Mouse (Mus musculus): ENCODE measurements around the gene Veph1. TPM values are rescaled to one million over a fixed set of nuclear protein-coding genes. Genes with fewer than 3 reads are reported as not detected.

Veph1 gene
- polyA plus RNA-seq (2016; fragmentation: Nextera tagmentation; extraction: Ambion mirVana): 20.1 and 21.8 TPM in 2 replicates

DNA sequence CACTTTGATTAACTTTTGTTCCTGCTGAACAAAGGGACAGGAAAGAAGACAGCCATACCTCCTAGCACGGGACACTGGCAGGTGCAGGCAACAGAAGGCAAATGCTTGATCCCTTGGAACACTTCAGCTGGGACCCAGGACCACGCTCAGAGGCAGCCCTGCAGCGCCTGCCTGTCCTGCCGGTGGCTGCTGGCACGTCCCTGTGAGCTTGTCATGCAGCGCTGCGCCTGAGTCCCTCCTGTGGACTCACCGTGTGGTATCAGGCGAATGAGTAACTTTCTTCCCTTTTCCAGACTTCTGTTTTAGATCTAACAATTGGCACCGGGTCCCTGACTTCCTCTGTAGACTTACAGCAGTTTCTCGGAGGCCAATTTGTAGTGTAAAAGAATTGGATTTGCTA lies at the start of gene Veph1:
Gene Veph1 (minus strand): TSS at position 293 of the 400 bp plus-strand sequence.
- Histone ChIP-seq H3K4me2 (replicated peaks) (peak within 1 kb of the TSS; percentile 20; the same call in 1 of the 2 replicates), H3K4me3 (no peak within 1 kb of the TSS), H3K36me3 (no peaks in the 10 kb centered on the region), H3K4me1 (peaks cover 17% of the 10 kb centered on the region), H3K9ac (no peak within 1 kb of the TSS), H3K9me3 (replicated peaks) (no peaks in the 10 kb centered on the region), H3K27ac (peak within 1 kb of the TSS; percentile 56), H3K27me3 (no peaks in the 10 kb centered on the region)
- WGBS: 15% methylated on average over 11 of the region's 11 CpGs
- peak; percentile 66 for ATAC-seq (ENCODE audit: low FRiP score)

- Histone ChIP-seq H3K4me3 (no peak overlapping the region), H3K9ac (no peak overlapping the region), H3K4me1 (no peaks in the 10 kb centered on the region), H3K27ac (no peak overlapping the region), H3K36me3 (no peaks in the 10 kb centered on the region), H3K9me3 (replicated peaks) (no peaks in the 10 kb centered on the region), H3K4me2 (replicated peaks) (no peak overlapping the region), H3K27me3 (no peaks in the 10 kb centered on the region)
- 76% methylated on average over 2 of the region's 2 CpGs for WGBS
- no peak for ATAC-seq (ENCODE audit: low FRiP score)
These were observed 44.1 kb upstream of the Veph1 start for GRCm38 (mm10) chr3:66340742-66341141.

DNA sequence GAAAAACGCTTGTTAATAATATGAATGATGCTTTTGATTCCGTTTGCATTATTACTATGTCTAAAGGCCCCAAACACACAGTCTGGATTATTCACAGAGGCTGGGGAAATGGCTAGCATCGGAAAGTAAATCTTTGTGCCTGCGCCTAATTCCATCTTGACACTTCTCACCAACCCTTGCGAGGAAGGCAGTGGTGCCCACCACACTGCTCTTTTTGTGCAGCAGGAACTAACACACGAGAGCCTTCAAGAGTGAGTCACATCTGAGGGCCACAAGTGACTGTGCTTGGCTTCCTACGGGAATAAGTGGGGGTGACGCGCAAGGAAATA lies 35.7 kb upstream of the Veph1 start:
- no peak overlapping the region for H3K4me3 ChIP-seq
- no peak overlapping the region for H3K4me2 ChIP-seq (replicated peaks)
- no peak overlapping the region for H3K27ac ChIP-seq
- 89% methylated on average over 9 of the region's 9 CpGs for WGBS
- H3K36me3 ChIP-seq: no peaks in the 10 kb centered on the region
- 0 out of 2 replicates have a peak, but pooled peaks cover 2% of the 10 kb centered on the region for H3K4me1 ChIP-seq
- H3K27me3 ChIP-seq: no peaks in the 10 kb centered on the region
- H3K9me3 ChIP-seq (replicated peaks): no peaks in the 10 kb centered on the region
- no peak overlapping the region for H3K9ac ChIP-seq
- no peak for ATAC-seq (ENCODE audit: low FRiP score)

GRCm38 (mm10) chr3:66331592-66332400 lies 35.2 kb upstream of the Veph1 start:
- H3K4me1 ChIP-seq: 0 out of 2 replicates have a peak, but pooled peaks cover 3% of the 10 kb centered on the region
- H3K4me2 ChIP-seq (replicated peaks): no peak overlapping the region
- H3K9ac ChIP-seq: no peak overlapping the region
- no peaks in the 10 kb centered on the region for H3K36me3 ChIP-seq
- ATAC-seq (ENCODE audit: low FRiP score): peak; percentile 78; the same call in 1 of the 2 replicates
- 54% methylated on average over 12 of the region's 12 CpGs for WGBS
- H3K27me3 ChIP-seq: no peaks in the 10 kb centered on the region
- H3K9me3 ChIP-seq (replicated peaks): no peaks in the 10 kb centered on the region
- no peak overlapping the region for H3K27ac ChIP-seq
- H3K4me3 ChIP-seq: no peak overlapping the region

- H3K27ac ChIP-seq: no peak overlapping the region
- no peak overlapping the region for H3K4me3 ChIP-seq
- no peak overlapping the region for H3K4me2 ChIP-seq (replicated peaks)
- 84% methylated on average over 15 of the region's 15 CpGs for WGBS
- H3K4me1 ChIP-seq: peaks cover 5% of the 10 kb centered on the region; the same call in 1 of the 2 replicates
- H3K9ac ChIP-seq: no peak overlapping the region
- no peaks in the 10 kb centered on the region for H3K36me3 ChIP-seq
- no peaks in the 10 kb centered on the region for H3K27me3 ChIP-seq
- no peaks in the 10 kb centered on the region for H3K9me3 ChIP-seq (replicated peaks)
- ATAC-seq (ENCODE audit: low FRiP score): 0 out of 2 replicates have a peak, but pooled peaks have one; percentile 7
These were observed 34.4 kb upstream of the Veph1 start for GRCm38 (mm10) chr3:66330896-66331579.

DNA sequence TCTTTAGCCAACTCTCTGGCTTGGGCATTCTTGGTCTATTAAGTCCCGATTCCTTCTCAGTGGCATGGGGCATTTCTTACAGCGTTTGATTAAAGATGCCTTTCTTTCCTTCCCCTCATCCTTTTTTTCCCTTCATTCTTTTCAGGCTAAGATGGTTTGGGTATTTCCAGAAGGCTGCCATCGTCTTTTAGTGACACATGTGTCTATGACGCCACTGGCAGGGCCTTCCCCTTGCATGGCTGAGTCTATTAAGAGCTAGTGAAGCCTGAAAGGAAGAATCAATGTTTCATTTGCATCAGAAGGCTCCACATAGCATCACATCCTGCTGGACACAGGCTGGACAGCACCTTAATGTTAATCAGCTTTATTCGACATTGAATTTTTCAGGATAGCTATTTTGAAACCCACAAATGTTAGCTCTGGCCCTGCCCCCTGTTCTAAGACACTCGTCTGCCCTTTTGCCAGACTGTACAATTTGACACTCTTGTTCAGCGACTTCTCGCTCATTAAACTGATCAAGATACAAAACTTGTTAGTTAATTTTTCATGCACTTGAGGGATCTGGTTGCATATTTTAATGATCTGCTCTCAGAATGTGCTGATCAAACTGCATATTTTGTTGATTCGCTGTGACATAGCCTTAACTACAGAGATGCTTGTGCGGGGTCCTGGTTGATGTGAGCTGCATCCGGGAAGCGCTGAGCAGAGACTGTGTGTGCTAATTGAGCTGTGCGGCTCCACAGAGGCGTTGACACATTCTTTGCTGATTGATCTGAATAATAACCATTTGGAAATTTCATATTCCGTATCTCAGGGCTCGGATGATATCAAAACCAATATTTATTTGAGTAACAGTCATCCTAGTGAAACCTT lies 29.6 kb upstream of the Veph1 start:
- Histone ChIP-seq H3K4me2 (replicated peaks) (no peak overlapping the region; the same call in 1 of the 2 replicates), H3K4me1 (peaks cover 18% of the 10 kb centered on the region), H3K27ac (peak overlapping the region; percentile 83), H3K27me3 (no peaks in the 10 kb centered on the region), H3K36me3 (no peaks in the 10 kb centered on the region), H3K9me3 (replicated peaks) (no peaks in the 10 kb centered on the region), H3K4me3 (no peak overlapping the region), H3K9ac (no peak overlapping the region)
- ATAC-seq (ENCODE audit: low FRiP score): peak; percentile 91
- 44% methylated on average over 16 of the region's 16 CpGs for WGBS

DNA sequence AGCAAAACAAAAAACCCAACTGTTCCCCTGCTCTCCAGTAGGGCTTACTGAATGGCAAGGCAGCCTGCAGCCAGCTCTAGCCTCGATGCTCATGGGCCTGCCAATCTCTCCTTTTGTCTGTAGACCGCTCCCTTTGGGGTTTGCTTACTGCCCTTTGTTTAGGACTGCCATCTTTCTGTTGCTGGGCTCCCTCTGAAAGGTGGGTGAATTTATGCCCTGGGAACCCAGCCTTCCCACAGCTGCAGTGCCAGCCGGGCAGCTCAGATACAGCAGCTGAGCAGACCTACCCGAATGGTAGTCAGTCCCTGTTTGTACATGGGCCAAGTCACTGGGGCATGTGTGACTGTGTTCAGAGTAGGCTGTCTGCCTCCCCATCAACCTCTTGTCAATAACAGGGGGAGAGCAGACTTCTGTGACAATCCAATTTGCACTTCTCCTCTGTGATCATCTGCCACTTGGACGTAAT lies 28.9 kb upstream of the Veph1 start:
- H3K36me3 ChIP-seq: no peaks in the 10 kb centered on the region
- 24% methylated on average over 5 of the region's 5 CpGs for WGBS
- H3K4me2 ChIP-seq (replicated peaks): 0 out of 2 replicates have a peak overlapping the region, but pooled peaks have one; percentile 9

DNA sequence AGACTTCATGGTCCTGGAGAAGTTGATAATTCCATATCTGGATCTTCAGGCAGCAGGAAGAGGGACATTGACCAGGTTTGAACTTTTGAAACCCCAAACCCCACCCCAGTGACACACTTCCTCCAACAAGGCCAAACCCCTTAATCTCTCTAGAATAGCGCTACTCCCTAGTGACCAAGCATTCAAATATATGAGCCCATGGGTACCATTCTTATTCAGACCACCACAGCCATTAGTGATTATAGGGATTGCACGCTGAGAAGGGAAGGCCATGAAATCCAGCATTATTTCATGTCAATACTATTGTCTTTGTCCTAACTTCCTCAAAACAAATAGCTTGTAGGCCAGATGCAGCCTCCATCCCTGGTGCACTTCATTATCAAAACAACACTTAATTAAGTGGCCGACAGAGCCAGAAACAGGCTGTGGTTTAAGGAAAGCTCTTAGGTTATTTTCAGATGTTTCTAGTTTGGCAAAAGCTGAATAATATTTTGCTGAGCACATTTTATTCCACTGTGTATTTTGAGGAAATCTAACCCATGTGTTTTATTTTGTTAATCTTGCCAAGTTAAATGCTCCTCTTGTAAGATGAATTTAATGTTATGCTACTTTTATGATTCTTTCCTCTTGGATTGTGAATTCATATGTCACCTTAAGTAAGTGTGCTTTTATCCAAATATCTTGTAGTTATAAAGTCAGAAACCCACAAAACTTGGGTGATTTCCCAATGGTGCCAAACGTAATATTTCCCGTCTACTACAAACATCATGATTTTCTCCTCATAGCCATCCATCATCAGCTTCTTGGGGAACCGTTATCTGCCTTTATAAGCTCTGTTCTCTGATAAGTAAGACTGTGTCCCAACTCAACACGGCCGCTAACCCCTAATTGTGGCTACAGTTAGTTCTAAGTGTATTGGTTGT lies 18.4 kb upstream of the Veph1 start:
- Histone ChIP-seq H3K27ac (no peak overlapping the region), H3K4me1 (no peaks in the 10 kb centered on the region), H3K4me3 (no peak overlapping the region), H3K4me2 (replicated peaks) (no peak overlapping the region), H3K9ac (no peak overlapping the region), H3K9me3 (replicated peaks) (no peaks in the 10 kb centered on the region), H3K36me3 (no peaks in the 10 kb centered on the region), H3K27me3 (no peaks in the 10 kb centered on the region)
- ATAC-seq (ENCODE audit: low FRiP score): no peak
- WGBS: 75% methylated on average over 8 of the region's 8 CpGs

More for the DNA sequence above, 28.9 kb upstream of the Veph1 start:
- peak; percentile 96 for ATAC-seq (ENCODE audit: low FRiP score)
- H3K27me3 ChIP-seq: no peaks in the 10 kb centered on the region
- peaks cover 18% of the 10 kb centered on the region for H3K4me1 ChIP-seq
- H3K9me3 ChIP-seq (replicated peaks): no peaks in the 10 kb centered on the region
- peak overlapping the region; percentile 83 for H3K27ac ChIP-seq
- no peak overlapping the region for H3K4me3 ChIP-seq
- no peak overlapping the region for H3K9ac ChIP-seq

DNA sequence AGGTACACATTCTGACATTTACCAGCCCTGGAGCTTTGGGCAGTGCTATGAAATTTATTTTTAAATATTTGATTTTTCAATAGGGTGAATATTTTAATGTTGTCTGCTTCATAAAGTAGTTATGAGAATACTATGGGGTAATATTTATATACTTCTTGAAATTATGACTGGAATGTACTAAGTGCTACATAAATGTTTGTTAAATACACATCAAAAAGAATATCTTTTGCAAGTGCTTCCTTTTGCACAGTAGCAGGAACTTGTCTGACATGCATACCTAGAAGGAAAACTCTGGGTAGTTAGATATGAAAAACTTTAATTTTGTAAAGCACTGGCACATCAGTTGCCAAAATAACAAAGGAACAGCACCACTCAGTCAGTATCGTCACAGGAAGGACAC lies 13.9 kb upstream of the Veph1 start:
- H3K27me3 ChIP-seq: no peaks in the 10 kb centered on the region
- no peak overlapping the region for H3K9ac ChIP-seq
- H3K4me3 ChIP-seq: no peak overlapping the region
- no peak overlapping the region for H3K4me2 ChIP-seq (replicated peaks)
- H3K9me3 ChIP-seq (replicated peaks): no peaks in the 10 kb centered on the region
- ATAC-seq (ENCODE audit: low FRiP score): no peak
- no peak overlapping the region for H3K27ac ChIP-seq
- no peaks in the 10 kb centered on the region for H3K4me1 ChIP-seq
- no peaks in the 10 kb centered on the region for H3K36me3 ChIP-seq
- WGBS: 92% methylated on average over 1 of the region's 1 CpGs

- no peak overlapping the region for H3K4me2 ChIP-seq (replicated peaks)
- H3K27ac ChIP-seq: no peak overlapping the region
- whole genome bisulfite sequencing: 92% methylated on average over 1 of the region's 1 CpGs
- no peak overlapping the region for H3K9ac ChIP-seq
- no peaks in the 10 kb centered on the region for H3K36me3 ChIP-seq
- H3K4me1 ChIP-seq: no peaks in the 10 kb centered on the region
- no peaks in the 10 kb centered on the region for H3K9me3 ChIP-seq (replicated peaks)
- no peaks in the 10 kb centered on the region for H3K27me3 ChIP-seq
- no peak for ATAC-seq (ENCODE audit: low FRiP score)
- no peak overlapping the region for H3K4me3 ChIP-seq
These were observed 12.9 kb upstream of the Veph1 start for GRCm38 (mm10) chr3:66309531-66309930.

DNA sequence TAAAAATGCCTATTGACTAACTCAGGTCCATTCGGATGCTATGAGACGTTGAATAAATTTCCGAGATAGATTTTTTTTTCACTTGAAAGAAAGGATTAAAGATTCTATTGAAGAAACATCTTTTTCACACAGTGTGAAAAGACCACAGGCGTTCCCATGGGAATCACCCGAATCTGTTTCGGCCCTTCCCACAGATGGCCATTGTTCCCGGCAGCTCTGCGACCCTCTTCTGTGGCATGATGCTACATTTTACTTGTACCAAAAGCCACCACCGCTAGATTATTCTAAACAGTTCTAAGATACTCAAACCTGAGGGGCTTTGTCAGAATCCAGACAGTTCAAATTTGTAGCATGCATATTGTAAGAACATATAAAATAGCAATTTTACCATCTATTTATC lies 1.4 kb downstream of the Veph1 start:
- Histone ChIP-seq H3K36me3 (no peaks in the 10 kb centered on the region), H3K27me3 (no peaks in the 10 kb centered on the region), H3K9ac (no peak overlapping the region), H3K27ac (peak overlapping the region; percentile 56; the same call in 1 of the 2 replicates), H3K4me2 (replicated peaks) (no peak overlapping the region), H3K4me1 (peaks cover 17% of the 10 kb centered on the region), H3K4me3 (no peak overlapping the region), H3K9me3 (replicated peaks) (0 out of 2 replicates have a peak, but pooled peaks cover 5% of the 10 kb centered on the region)
- 27% methylated on average over 9 of the region's 9 CpGs for WGBS
- ATAC-seq (ENCODE audit: low FRiP score): peak; percentile 77
